Mouse (Mus musculus): ENCODE data around the gene Hnrnpab. TPM values are rescaled to one million over a fixed set of nuclear protein-coding genes. Genes with fewer than 3 reads are reported as not detected.

The Hnrnpab gene
- polyA plus RNA-seq, 1 experiment from 2014 or later: 280 TPM

GRCm38 (mm10) chr11:51587059-51587458 is 19.6 kb downstream of the Hnrnpab start:
- Histone ChIP-seq H3K9ac (ENCODE audit: low read length) (no peak overlapping the region), H3K4me2 (ENCODE audit: low read depth, low read length) (no peak overlapping the region), H3K4me3 (ENCODE audit: low read length) (no peak overlapping the region), H3K9me3 (replicated peaks; ENCODE audit: control insufficient read depth, low read length) (no peaks in the 10 kb centered on the region), H3K27me3 (ENCODE audit: control insufficient read depth, insufficient read depth, low read length) (no peaks in the 10 kb centered on the region), H3K4me1 (ENCODE audit: control insufficient read depth, insufficient read depth, low read length) (peaks cover 21% of the 10 kb centered on the region), H3K36me3 (ENCODE audit: control insufficient read depth, insufficient read depth) (peaks cover 42% of the 10 kb centered on the region), H3K27ac (ENCODE audit: low read length) (no peak overlapping the region)
- ATAC-seq (replicated peaks; ENCODE audit: extremely low read depth, insufficient read depth, low FRiP score): no peak
- WGBS: 100% methylated on average over 1 of the region's 1 CpGs

- no peak overlapping the region for H3K9ac ChIP-seq (ENCODE audit: low read length)
- H3K9me3 ChIP-seq (replicated peaks; ENCODE audit: control insufficient read depth, low read length): no peaks in the 10 kb centered on the region
- 91% methylated on average over 13 of the region's 13 CpGs for WGBS
- H3K36me3 ChIP-seq (ENCODE audit: control insufficient read depth, insufficient read depth): peaks cover 38% of the 10 kb centered on the region
- no peaks in the 10 kb centered on the region for H3K27me3 ChIP-seq (ENCODE audit: control insufficient read depth, insufficient read depth, low read length)
- no peak for ATAC-seq (replicated peaks; ENCODE audit: extremely low read depth, insufficient read depth, low FRiP score)
- no peak overlapping the region for H3K4me3 ChIP-seq (ENCODE audit: low read length)
- peaks cover 20% of the 10 kb centered on the region for H3K4me1 ChIP-seq (ENCODE audit: control insufficient read depth, insufficient read depth, low read length)
- no peak overlapping the region for H3K4me2 ChIP-seq (ENCODE audit: low read depth, low read length)
- no peak overlapping the region for H3K27ac ChIP-seq (ENCODE audit: low read length)
Measured at GRCm38 (mm10) chr11:51586411-51586810, 20.2 kb downstream of the Hnrnpab start.

GRCm38 (mm10) chr11:51585608-51586252 is 20.9 kb downstream of the Hnrnpab start:
- Histone ChIP-seq H3K4me2 (ENCODE audit: low read depth, low read length) (peak overlapping the region; percentile 87), H3K36me3 (ENCODE audit: control insufficient read depth, insufficient read depth) (peaks cover 34% of the 10 kb centered on the region), H3K4me1 (ENCODE audit: control insufficient read depth, insufficient read depth, low read length) (peaks cover 18% of the 10 kb centered on the region), H3K9me3 (replicated peaks; ENCODE audit: control insufficient read depth, low read length) (no peaks in the 10 kb centered on the region), H3K27ac (ENCODE audit: low read length) (peak overlapping the region; percentile 98), H3K27me3 (ENCODE audit: control insufficient read depth, insufficient read depth, low read length) (no peaks in the 10 kb centered on the region), H3K9ac (ENCODE audit: low read length) (peak overlapping the region; percentile 89), H3K4me3 (ENCODE audit: low read length) (peak overlapping the region; percentile 68)
- WGBS: 59% methylated on average over 8 of the region's 8 CpGs
- ATAC-seq (replicated peaks; ENCODE audit: extremely low read depth, insufficient read depth, low FRiP score): no peak

- peaks cover 26% of the 10 kb centered on the region for H3K36me3 ChIP-seq (ENCODE audit: control insufficient read depth, insufficient read depth)
- under 1% methylated on average over 59 of the region's 59 CpGs for WGBS
- ATAC-seq (replicated peaks; ENCODE audit: extremely low read depth, insufficient read depth, low FRiP score): peak; percentile 96
Measured at GRCm38 (mm10) chr11:51584431-51585248, 22.0 kb downstream of the Hnrnpab start, which contains the start of gene Phykpl. Gene Phykpl (plus strand): TSS chr11:51584757.

GRCm38 (mm10) chr11:51584057-51584430 is 22.6 kb downstream of the Hnrnpab start:
- ATAC-seq (replicated peaks; ENCODE audit: extremely low read depth, insufficient read depth, low FRiP score): peak; percentile 12
- H3K9me3 ChIP-seq (replicated peaks; ENCODE audit: control insufficient read depth, low read length): no peaks in the 10 kb centered on the region
- WGBS: 18% methylated on average over 9 of the region's 9 CpGs
- H3K4me2 ChIP-seq (ENCODE audit: low read depth, low read length): peak overlapping the region; percentile 87
- no peaks in the 10 kb centered on the region for H3K27me3 ChIP-seq (ENCODE audit: control insufficient read depth, insufficient read depth, low read length)
- H3K36me3 ChIP-seq (ENCODE audit: control insufficient read depth, insufficient read depth): peaks cover 21% of the 10 kb centered on the region
- peak overlapping the region; percentile 98 for H3K27ac ChIP-seq (ENCODE audit: low read length)
- H3K4me1 ChIP-seq (ENCODE audit: control insufficient read depth, insufficient read depth, low read length): peaks cover 18% of the 10 kb centered on the region
- H3K9ac ChIP-seq (ENCODE audit: low read length): peak overlapping the region; percentile 89
- peak overlapping the region; percentile 68 for H3K4me3 ChIP-seq (ENCODE audit: low read length)

More at GRCm38 (mm10) chr11:51584431-51585248, 22.0 kb downstream of the Hnrnpab start, which contains the start of gene Phykpl:
- Histone ChIP-seq H3K4me3 (ENCODE audit: low read length) (peak within 1 kb of the TSS; percentile 68), H3K4me2 (ENCODE audit: low read depth, low read length) (peak within 1 kb of the TSS; percentile 87), H3K9ac (ENCODE audit: low read length) (peak within 1 kb of the TSS; percentile 89), H3K27me3 (ENCODE audit: control insufficient read depth, insufficient read depth, low read length) (no peaks in the 10 kb centered on the region), H3K4me1 (ENCODE audit: control insufficient read depth, insufficient read depth, low read length) (peaks cover 18% of the 10 kb centered on the region), H3K9me3 (replicated peaks; ENCODE audit: control insufficient read depth, low read length) (no peaks in the 10 kb centered on the region), H3K27ac (ENCODE audit: low read length) (peak within 1 kb of the TSS; percentile 98)

GRCm38 (mm10) chr11:51582713-51583112 is 23.9 kb downstream of the Hnrnpab start:
- Histone ChIP-seq H3K27ac (ENCODE audit: low read length) (no peak overlapping the region), H3K36me3 (ENCODE audit: control insufficient read depth, insufficient read depth) (peaks cover 10% of the 10 kb centered on the region), H3K9me3 (replicated peaks; ENCODE audit: control insufficient read depth, low read length) (no peaks in the 10 kb centered on the region), H3K4me1 (ENCODE audit: control insufficient read depth, insufficient read depth, low read length) (peaks cover 18% of the 10 kb centered on the region), H3K9ac (ENCODE audit: low read length) (no peak overlapping the region), H3K4me3 (ENCODE audit: low read length) (no peak overlapping the region), H3K27me3 (ENCODE audit: control insufficient read depth, insufficient read depth, low read length) (no peaks in the 10 kb centered on the region), H3K4me2 (ENCODE audit: low read depth, low read length) (no peak overlapping the region)
- no peak for ATAC-seq (replicated peaks; ENCODE audit: extremely low read depth, insufficient read depth, low FRiP score)
- WGBS: 26% methylated on average over 8 of the region's 8 CpGs

GRCm38 (mm10) chr11:51579024-51579423 is 27.6 kb downstream of the Hnrnpab start:
- H3K4me1 ChIP-seq (ENCODE audit: control insufficient read depth, insufficient read depth, low read length): peaks cover 8% of the 10 kb centered on the region
- no peak overlapping the region for H3K27ac ChIP-seq (ENCODE audit: low read length)
- WGBS: 52% methylated on average over 4 of the region's 4 CpGs
- H3K9me3 ChIP-seq (replicated peaks; ENCODE audit: control insufficient read depth, low read length): no peaks in the 10 kb centered on the region
- H3K9ac ChIP-seq (ENCODE audit: low read length): no peak overlapping the region
- H3K27me3 ChIP-seq (ENCODE audit: control insufficient read depth, insufficient read depth, low read length): no peaks in the 10 kb centered on the region
- no peak overlapping the region for H3K4me3 ChIP-seq (ENCODE audit: low read length)
- H3K4me2 ChIP-seq (ENCODE audit: low read depth, low read length): no peak overlapping the region
- ATAC-seq (replicated peaks; ENCODE audit: extremely low read depth, insufficient read depth, low FRiP score): no peak
- no peaks in the 10 kb centered on the region for H3K36me3 ChIP-seq (ENCODE audit: control insufficient read depth, insufficient read depth)

- ATAC-seq (replicated peaks; ENCODE audit: extremely low read depth, insufficient read depth, low FRiP score): no peak
- WGBS: 75% methylated on average over 7 of the region's 7 CpGs
- Histone ChIP-seq H3K27me3 (ENCODE audit: control insufficient read depth, insufficient read depth, low read length) (no peaks in the 10 kb centered on the region), H3K27ac (ENCODE audit: low read length) (no peak overlapping the region), H3K36me3 (ENCODE audit: control insufficient read depth, insufficient read depth) (no peaks in the 10 kb centered on the region), H3K4me3 (ENCODE audit: low read length) (no peak overlapping the region), H3K4me1 (ENCODE audit: control insufficient read depth, insufficient read depth, low read length) (no peaks in the 10 kb centered on the region), H3K9me3 (replicated peaks; ENCODE audit: control insufficient read depth, low read length) (no peaks in the 10 kb centered on the region), H3K9ac (ENCODE audit: low read length) (no peak overlapping the region), H3K4me2 (ENCODE audit: low read depth, low read length) (no peak overlapping the region)
Measured at GRCm38 (mm10) chr11:51577587-51577986, 29.1 kb downstream of the Hnrnpab start.

GRCm38 (mm10) chr11:51576454-51576853 is 30.2 kb downstream of the Hnrnpab start:
- no peak overlapping the region for H3K9ac ChIP-seq (ENCODE audit: low read length)
- ATAC-seq (replicated peaks; ENCODE audit: extremely low read depth, insufficient read depth, low FRiP score): no peak
- WGBS: 81% methylated on average over 4 of the region's 4 CpGs
- no peaks in the 10 kb centered on the region for H3K27me3 ChIP-seq (ENCODE audit: control insufficient read depth, insufficient read depth, low read length)
- no peak overlapping the region for H3K27ac ChIP-seq (ENCODE audit: low read length)
- H3K4me1 ChIP-seq (ENCODE audit: control insufficient read depth, insufficient read depth, low read length): no peaks in the 10 kb centered on the region
- no peaks in the 10 kb centered on the region for H3K36me3 ChIP-seq (ENCODE audit: control insufficient read depth, insufficient read depth)
- H3K4me3 ChIP-seq (ENCODE audit: low read length): no peak overlapping the region
- no peaks in the 10 kb centered on the region for H3K9me3 ChIP-seq (replicated peaks; ENCODE audit: control insufficient read depth, low read length)
- H3K4me2 ChIP-seq (ENCODE audit: low read depth, low read length): no peak overlapping the region
